Mouse (Mus musculus) bone marrow macrophage, adult 2 months (primary cell): Measurements from ENCODE around the gene Astl.

Source experiments
- CTCF ChIP-seq: IDR thresholded peaks from 2 replicates; pipeline ENCODE4 v1.5.1; 2012; ENCODE audit warnings: low read depth, mild to moderate bottlenecking, low read length, moderate library complexity
- POLR2A ChIP-seq: IDR thresholded peaks from 2 replicates; pipeline ENCODE4 v1.6.1; 2012; ENCODE audit warnings: mild to moderate bottlenecking, low read depth, low read length, borderline replicate concordance

DNA sequence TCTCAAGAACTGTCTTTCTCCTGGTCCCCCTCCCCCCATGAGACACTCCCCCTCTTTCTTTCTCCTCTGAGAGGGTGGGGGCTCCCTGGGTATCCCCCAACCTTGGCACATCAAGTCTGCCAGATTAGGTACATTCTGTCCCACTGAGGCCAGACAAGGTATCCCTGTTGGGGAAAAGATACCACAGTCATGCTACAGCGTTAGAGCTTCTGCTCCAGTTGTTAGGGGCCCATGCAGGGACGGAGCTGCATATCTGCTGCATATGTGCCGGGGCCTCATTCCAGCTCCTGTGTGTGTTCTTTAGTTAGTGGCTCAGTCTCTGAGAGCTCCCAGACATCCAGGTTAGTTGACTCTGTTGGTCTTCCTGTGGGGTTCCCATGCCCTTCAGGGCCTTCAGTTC lies 35.7 kb downstream of the Astl start:
- TF ChIP-seq POLR2A (no peak), CTCF (no peak)
